Mouse (Mus musculus): ENCODE data around the gene Pla2g1b.

- TF ChIP-seq POLR2A (IDR thresholded peaks at IDR 0.05; ENCODE audit: extremely low read depth, insufficient read depth, low read length) (no peak), CTCF (IDR thresholded peaks at IDR 0.05; ENCODE audit: low read depth, low read length) (no peak)
These were observed 21.3 kb downstream of the Pla2g1b start for GRCm38 (mm10) chr5:115487353-115487752.

All from liver, adult 2 months (tissue).